Mouse (Mus musculus): ENCODE data around the gene Hspd1.

- TF ChIP-seq POLR2A (IDR thresholded peaks at IDR 0.05; ENCODE audit: insufficient read depth, low read depth, low read length) (no peak), CTCF (IDR thresholded peaks at IDR 0.05; ENCODE audit: insufficient read depth, low read depth, low read length) (no peak)
These were observed 811 bp upstream of the Hspd1 start for GRCm38 (mm10) chr1:55088611-55089497.
